Mouse (Mus musculus): ENCODE data around the gene Zfp534.
"Not testable (repeated sequence)": the region's sequence is repeated elsewhere in the genome, so short reads cannot be mapped to it uniquely, and the experiment has no call there.

DNA sequence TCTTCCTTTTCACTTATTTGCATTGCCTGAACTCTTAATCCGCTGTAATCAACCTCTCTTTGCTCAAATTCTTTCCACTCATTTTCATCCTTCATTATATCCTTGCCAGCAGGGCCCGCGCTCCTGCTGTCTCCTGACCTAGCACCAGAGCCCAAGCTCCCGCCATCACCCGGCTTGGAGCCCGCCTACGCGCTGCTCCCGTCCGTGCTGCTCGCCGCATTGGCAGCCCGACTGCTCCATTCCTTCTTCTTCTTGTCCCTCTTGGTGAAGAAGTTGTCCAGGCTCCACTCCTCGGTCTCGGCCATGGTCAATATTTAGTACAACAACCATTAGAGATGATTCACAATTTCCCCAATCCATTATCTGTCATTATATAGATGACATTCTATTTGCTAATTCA is 43.9 kb upstream of the Zfp534 start:
- not testable (repeated sequence) for TF ChIP-seq CTCF (conservative IDR thresholded peaks at IDR 0.05; ENCODE audit: low read length); NANOG (IDR thresholded peaks at IDR 0.05; ENCODE audit: borderline replicate concordance, low read length)

All from E14TG2a.4 (cell line).